Mouse (Mus musculus) mouse embryonic stem cell (cell line): Measurements from ENCODE around the gene Ubtd2.

Experiments
- in situ Hi-C, 2 experiments: fragments of 300-500 bp; cut with MboI; formaldehyde crosslinking; loops; 1 replicate in 1 of 2; 3 replicates in 1 of 2; pipeline ENCODE4 v1.14.3; 2019 to 2020; ENCODE audit warnings: low sequenced_read_pairs in 2 of 2, low pct_unique_long_range_greater_than_20kb in 1 of 2, mixed read lengths in 1 of 2; ENCODE audit not compliant: unreplicated experiment in 1 of 2

Gene Ubtd2

DNA sequence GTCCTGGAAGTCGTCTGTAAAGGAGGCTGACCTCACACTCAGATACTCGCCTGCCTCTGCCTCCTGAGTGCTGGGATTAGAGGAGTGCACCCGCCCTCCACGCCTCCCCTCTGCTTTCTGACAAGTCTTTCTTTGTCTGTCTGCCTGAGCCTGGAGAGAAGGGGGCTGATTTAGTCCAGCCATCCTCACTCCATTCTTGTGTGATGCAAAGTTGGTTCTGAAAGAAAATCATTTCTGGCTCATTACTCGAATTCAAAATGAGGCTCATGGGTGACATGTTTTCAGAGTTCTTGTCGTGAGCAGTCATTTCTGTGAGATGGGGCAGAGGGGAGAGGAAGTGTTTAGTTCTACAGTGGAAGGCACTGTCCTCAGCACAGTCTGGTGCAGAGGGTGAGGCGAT lies 81.8 kb downstream of the Ubtd2 start:
- in situ Hi-C loops, result no loop called here

DNA sequence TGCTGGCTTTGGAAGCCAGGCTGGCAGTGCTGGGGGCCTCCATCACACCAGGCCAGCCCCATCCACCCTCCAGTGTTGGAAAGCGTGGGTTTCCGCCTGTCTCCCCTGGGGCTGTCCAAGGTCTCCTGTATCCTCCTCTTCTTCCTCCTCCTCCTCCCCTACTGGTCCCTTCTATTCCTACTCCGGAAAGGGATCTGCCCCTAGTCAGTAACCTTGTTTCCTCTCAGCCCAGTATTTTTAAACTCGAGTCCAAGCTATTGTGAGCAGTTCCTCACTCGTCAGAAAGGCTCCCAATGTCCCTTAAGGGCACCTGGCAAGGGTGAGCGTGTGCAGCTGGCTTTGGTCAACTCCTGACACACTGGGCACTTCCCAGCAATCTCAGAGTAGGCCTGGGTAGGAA lies 83.3 kb downstream of the Ubtd2 start:
- in situ Hi-C loops, result no loop called here

GRCm38 (mm10) chr11:32538846-32539245 lies 83.7 kb downstream of the Ubtd2 start:
- in situ Hi-C loops, result no loop called here

DNA sequence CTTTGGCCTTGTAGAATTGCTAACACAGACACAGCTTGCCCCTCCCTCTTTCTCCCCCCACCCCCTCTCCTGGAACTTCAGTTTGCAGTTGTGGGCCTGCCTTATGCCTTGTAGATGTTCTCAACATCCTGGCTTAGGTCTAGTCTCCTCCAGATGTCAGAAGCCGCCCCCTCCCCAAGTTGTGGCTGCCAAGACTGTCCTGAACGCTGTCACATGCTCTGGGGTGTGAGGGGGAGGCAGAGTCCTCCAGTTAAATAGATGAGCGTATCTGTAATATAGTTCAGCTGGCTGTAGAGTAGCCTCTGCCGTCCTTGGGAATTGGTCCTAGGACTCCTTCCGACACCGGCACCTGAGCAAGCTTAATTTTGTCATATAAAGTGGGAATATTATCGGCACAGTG lies 84.5 kb downstream of the Ubtd2 start:
- in situ Hi-C loops, result no loop called here

DNA sequence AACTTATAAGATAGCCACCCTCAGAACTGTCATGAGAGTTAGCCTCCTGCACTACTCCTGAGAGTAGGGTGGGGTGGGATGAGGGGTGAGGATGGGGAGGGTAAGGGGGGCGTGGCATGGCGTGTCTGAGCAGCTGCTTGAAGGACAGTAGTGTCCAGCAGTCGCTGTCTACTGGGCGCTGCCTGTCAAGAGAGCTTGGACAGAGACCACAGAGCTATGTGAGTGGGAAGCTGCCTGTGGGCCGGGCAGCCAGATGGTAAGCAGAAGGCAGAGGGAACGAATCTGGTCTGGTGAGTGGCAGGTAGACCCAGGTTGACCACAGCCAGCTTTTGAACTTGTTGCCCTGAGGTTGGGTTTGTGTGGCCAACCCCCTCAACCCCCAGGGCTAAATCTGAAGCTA lies 85.3 kb downstream of the Ubtd2 start:
- in situ Hi-C loops, result no loop called here

- in situ Hi-C loops, result no loop called here
These were observed 87.0 kb downstream of the Ubtd2 start for GRCm38 (mm10) chr11:32542181-32542580.

- in situ Hi-C loops, result no loop called here
These were observed 87.7 kb downstream of the Ubtd2 start for GRCm38 (mm10) chr11:32542687-32543411.

- in situ Hi-C loops, result no loop called here
These were observed 88.9 kb downstream of the Ubtd2 start for GRCm38 (mm10) chr11:32544041-32544440.

DNA sequence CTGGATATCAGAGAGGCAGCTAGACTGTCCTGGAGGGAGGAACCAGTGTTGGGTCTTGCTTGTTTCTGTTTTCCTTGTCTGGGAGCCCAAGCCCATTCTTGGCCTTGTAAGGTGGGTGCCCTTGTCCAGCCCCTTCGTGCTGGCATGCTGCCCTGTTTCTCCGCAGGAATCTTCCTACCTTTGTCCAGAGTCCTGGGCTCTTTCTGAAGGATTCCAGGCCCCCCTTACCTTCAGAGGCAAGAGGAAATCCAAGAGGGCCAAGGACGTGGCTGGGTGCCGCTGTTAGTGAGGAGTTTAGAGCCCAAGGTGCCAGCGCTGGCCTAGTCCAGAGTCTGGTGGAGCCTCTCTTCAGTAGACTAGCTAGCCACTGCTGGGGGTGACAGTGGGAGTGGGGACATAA lies 89.3 kb downstream of the Ubtd2 start:
- in situ Hi-C loops, result no loop called here

GRCm38 (mm10) chr11:32545605-32546004 lies 90.4 kb downstream of the Ubtd2 start:
- in situ Hi-C loops, result no loop called here

GRCm38 (mm10) chr11:32546483-32546882 lies 91.3 kb downstream of the Ubtd2 start:
- in situ Hi-C loops, result no loop called here

- in situ Hi-C loops, result no loop called here
These were observed 92.3 kb downstream of the Ubtd2 start for GRCm38 (mm10) chr11:32547391-32547947.

DNA sequence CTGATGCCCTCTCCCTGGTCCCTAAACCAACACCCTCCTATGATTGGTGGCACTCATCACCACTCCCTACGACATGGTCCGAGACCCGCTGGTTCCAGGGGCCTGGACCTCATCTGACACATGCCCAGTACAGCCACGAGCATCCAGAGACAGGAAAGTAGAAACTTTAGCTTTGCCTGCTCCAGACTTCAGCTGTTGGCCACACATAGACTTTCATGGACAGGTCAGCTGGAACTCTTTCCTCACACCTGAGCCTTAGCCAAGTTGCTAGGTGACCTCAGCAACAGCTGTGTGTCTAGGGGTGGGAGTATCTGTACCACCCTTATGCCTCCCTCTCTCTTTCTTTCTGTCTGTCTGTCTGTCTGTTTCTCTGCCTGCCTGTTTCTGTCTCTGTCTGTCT lies 93.1 kb downstream of the Ubtd2 start:
- in situ Hi-C loops, result no loop called here

DNA sequence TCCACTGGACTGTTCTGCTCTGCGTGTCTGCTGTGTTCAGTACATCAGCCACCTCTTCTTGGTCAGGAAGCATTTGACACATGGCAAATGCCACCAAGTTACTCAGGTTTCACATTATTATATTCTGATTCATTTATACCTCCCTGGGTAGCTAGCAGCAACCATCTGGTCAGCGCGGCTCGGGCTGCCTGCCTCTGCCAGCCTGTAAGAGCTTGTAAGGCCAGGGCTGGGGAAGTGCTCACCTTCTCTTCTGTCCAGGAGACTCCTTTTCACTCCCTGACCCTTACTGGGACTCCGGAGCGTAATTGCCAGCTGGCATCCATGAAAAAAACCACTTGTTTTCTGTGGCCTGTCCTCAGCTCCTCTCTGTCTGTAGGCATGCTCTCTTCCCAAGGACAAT lies 94.1 kb downstream of the Ubtd2 start:
- in situ Hi-C loops, result no loop called here

- in situ Hi-C loops, result no loop called here
These were observed 94.9 kb downstream of the Ubtd2 start for GRCm38 (mm10) chr11:32550102-32550501.

DNA sequence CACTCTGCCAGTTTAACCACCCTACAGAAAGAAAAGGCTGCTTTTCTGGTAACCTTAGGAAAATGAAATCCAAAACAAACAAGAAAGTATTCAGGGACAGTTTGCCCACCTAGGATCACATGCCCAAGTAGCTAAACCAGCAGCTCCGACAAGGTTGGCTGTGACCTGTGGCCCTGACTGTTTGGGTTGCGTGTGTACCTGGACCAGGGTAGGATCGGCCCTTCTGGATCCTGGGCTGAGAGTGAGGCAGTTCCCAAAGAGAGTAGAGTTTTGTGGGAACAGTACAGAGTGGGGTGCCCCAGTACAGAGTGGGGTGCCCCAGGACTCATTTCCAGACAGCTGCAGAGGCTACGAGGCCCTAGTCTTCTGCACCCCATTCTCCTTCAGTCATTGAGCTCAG lies 95.9 kb downstream of the Ubtd2 start:
- in situ Hi-C loops, result no loop called here

- in situ Hi-C loops, result no loop called here
These were observed 96.6 kb downstream of the Ubtd2 start for GRCm38 (mm10) chr11:32551579-32552297.

- in situ Hi-C loops, result no loop called here
These were observed 97.4 kb downstream of the Ubtd2 start for GRCm38 (mm10) chr11:32552401-32553090.
